Mouse (Mus musculus) heart, postnatal 0 days (tissue): Measurements from ENCODE around the gene Lonrf2.
A peak's percentile ranks its signal among the peaks of the same experiment; 100 is the strongest.

Experiments
- CTCF ChIP-seq: IDR thresholded peaks from 2 replicates; pipeline ENCODE4 v1.5.1; 2016; ENCODE audit warnings: antibody characterized with exemption, control low read depth, low read depth
- EP300 ChIP-seq: IDR thresholded peaks from 2 replicates; pipeline ENCODE4 v1.6.1; 2016; ENCODE audit warnings: antibody characterized with exemption, low read depth

DNA sequence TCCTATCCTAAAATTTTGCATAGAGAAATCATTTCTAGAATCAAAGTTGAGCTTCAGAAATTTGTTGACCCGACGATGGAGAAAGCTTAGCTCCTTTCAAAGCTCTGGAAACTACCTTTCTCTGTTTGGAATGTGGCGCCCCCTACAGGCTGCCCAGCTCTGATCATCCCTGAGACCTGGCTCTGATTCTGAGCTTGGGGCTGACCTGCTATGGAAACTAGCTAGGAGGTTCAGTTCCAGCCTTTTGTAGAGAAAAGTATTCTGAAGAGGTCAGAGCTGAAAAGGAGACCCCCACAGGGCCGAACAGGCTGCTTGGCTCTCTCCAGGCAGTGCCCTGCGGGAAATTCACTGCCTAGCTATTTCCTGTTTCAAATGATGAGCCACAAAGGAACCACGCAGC is 66.6 kb downstream of the Lonrf2 start:
- TF ChIP-seq CTCF, result peak; percentile 46
- TF ChIP-seq EP300, result no peak
